Mouse (Mus musculus): ENCODE measurements around the gene Rhebl1. TPM values are rescaled to one million over a fixed set of nuclear protein-coding genes. Genes with fewer than 3 reads are reported as not detected.
"Not testable (repeated sequence)": the region's sequence is repeated elsewhere in the genome, so short reads cannot be mapped to it uniquely, and the experiment has no call there.

The Rhebl1 gene
- polyA plus RNA-seq, 1 experiment from 2014 or later = 11.8 TPM

DNA sequence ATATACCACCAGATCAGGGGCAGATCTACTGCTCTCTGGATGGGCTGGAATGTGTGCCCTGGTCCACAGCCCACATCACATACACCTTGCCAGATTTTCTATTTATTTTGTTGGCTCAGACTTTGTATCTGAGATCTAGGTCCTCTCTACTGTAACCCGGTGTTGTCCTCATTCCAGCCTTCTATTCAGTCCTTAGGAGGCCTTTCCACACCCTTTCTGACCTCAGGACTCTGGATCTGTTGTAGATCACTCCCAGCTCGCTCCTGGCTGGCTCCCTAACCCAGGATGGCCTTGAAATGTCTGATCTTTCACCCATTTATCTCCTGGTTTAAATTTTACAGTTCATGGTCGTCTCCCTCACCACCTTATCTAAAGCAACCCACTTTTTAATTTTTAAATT is 30.3 kb upstream of the Rhebl1 start:
- no peak for DNase-seq (ENCODE audit: low spot score)
- peaks cover 4% of the 10 kb centered on the region; the same call in 1 of the 2 replicates for H3K36me3 ChIP-seq
- WGBS = 75% methylated on average over 3 of the region's 3 CpGs
- H3K4me1 ChIP-seq = peaks cover 6% of the 10 kb centered on the region
- no peaks in the 10 kb centered on the region for H3K9me3 ChIP-seq
- no peak overlapping the region for H3K4me3 ChIP-seq
- H3K27ac ChIP-seq = no peak overlapping the region
- H3K27me3 ChIP-seq (ENCODE audit: insufficient read depth, poor library complexity, severe bottlenecking) = no peaks in the 10 kb centered on the region

DNA sequence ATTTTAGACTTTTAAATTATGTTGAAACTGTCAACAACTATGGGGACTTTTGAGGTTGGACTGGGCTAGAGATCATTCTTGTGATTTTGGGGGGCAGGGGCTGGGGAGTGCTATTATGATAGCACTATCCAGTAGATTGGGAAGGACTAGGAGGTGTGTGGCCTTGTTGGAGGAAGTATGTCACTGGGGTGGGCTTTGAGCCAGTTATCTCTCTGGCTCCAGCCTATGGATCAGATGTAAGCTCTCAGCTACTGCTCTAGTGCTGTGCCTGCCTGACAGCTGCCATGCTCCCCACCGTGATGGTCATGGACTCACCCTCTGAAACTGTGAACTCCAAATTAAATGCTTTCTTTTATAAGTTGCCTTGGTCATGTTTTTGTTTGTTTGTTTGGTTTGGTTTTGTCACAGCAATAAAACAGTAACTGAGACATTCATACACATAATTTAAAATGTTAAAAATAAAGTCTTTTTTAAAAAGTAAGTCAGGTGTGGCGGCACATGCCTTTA is 28.7 kb upstream of the Rhebl1 start:
- 83% methylated on average over 2 of the region's 2 CpGs for WGBS
- Histone ChIP-seq H3K9me3 (no peaks in the 10 kb centered on the region), H3K27ac (no peak overlapping the region), H3K4me1 (no peaks in the 10 kb centered on the region), H3K36me3 (peaks cover 4% of the 10 kb centered on the region; the same call in 1 of the 2 replicates), H3K4me3 (no peak overlapping the region), H3K27me3 (ENCODE audit: insufficient read depth, poor library complexity, severe bottlenecking) (no peaks in the 10 kb centered on the region)
- no peak for DNase-seq (ENCODE audit: low spot score)

DNA sequence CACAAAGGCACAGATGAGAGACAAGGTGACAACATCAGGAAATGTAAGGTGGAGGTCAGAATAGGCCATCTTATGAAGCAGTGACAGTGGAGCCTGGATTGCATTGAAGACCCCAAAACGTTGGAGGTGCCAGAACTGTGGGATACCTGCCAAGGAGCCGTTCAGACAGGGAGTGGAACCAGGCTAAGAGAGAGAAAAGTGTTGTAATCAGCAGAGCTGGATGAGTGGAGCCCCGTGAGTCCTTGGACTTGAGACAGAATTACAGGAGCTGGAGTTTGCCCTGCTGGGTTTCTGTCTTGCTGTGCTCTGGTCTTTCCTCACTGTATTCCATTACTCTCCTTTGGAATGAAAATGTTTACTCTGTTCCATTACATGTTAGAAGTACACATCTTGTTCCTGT is 28.2 kb upstream of the Rhebl1 start:
- Histone ChIP-seq H3K27me3 (ENCODE audit: insufficient read depth, poor library complexity, severe bottlenecking) (no peaks in the 10 kb centered on the region), H3K27ac (no peak overlapping the region), H3K4me3 (no peak overlapping the region), H3K4me1 (no peaks in the 10 kb centered on the region), H3K36me3 (peaks cover 4% of the 10 kb centered on the region; the same call in 1 of the 2 replicates), H3K9me3 (no peaks in the 10 kb centered on the region)
- 53% methylated on average over 3 of the region's 3 CpGs for WGBS
- DNase-seq (ENCODE audit: low spot score) = no peak

DNA sequence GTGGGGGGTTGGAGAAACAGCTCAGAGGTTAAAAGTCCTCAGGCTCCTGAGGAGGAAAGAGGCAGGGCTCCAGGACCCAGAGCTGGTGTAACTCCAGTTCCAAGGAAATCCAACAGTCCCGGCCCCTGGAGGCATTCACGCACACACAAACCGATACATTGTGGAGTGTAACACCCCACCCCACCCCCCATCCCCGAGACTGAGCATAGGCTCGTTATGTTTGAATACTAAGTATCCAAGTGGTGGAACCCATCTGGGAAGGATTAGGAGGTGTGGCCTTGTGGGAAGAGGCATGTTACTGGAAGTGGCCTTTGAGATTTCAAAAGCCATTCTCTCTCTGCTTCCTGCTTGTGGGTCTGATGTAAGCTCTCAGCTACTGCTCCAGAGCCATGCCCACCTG is 27.2 kb upstream of the Rhebl1 start:
- no peak overlapping the region for H3K4me3 ChIP-seq
- peaks cover 7% of the 10 kb centered on the region for H3K4me1 ChIP-seq
- no peaks in the 10 kb centered on the region for H3K27me3 ChIP-seq (ENCODE audit: insufficient read depth, poor library complexity, severe bottlenecking)
- DNase-seq (ENCODE audit: low spot score) = no peak
- no peaks in the 10 kb centered on the region for H3K9me3 ChIP-seq
- 77% methylated on average over 5 of the region's 5 CpGs for WGBS
- H3K36me3 ChIP-seq = peaks cover 4% of the 10 kb centered on the region; the same call in 1 of the 2 replicates
- H3K27ac ChIP-seq = no peak overlapping the region

DNA sequence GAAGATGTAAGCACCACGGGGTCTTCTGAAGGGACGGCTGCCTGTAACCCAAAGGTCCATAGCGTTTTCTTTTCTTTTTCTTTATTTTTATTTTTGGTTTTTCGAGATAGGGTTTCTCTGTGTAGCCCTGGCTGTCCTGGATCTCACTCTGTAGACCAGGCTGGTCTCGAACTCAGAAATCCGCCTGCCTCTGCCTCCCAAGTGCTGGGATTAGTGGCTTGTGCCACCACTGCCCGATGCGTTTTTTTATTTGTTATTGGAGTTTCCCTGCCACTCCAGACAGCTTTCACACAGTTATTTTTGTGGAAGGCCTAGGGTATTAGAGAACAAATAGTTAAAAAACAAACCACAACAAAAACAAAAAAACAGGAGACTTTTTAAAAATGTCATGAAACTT is 24.2 kb upstream of the Rhebl1 start:
- H3K9me3 ChIP-seq; DNase-seq (ENCODE audit: low spot score); H3K27me3 ChIP-seq (ENCODE audit: insufficient read depth, poor library complexity, severe bottlenecking): not testable (repeated sequence)
- H3K27ac ChIP-seq = peak overlapping the region; percentile 95
- 25% methylated on average over 8 of the region's 8 CpGs for WGBS
- H3K4me1 ChIP-seq = peaks cover 19% of the 10 kb centered on the region
- H3K36me3 ChIP-seq = peaks cover 16% of the 10 kb centered on the region
- peak overlapping the region; percentile 99 for H3K4me3 ChIP-seq

DNA sequence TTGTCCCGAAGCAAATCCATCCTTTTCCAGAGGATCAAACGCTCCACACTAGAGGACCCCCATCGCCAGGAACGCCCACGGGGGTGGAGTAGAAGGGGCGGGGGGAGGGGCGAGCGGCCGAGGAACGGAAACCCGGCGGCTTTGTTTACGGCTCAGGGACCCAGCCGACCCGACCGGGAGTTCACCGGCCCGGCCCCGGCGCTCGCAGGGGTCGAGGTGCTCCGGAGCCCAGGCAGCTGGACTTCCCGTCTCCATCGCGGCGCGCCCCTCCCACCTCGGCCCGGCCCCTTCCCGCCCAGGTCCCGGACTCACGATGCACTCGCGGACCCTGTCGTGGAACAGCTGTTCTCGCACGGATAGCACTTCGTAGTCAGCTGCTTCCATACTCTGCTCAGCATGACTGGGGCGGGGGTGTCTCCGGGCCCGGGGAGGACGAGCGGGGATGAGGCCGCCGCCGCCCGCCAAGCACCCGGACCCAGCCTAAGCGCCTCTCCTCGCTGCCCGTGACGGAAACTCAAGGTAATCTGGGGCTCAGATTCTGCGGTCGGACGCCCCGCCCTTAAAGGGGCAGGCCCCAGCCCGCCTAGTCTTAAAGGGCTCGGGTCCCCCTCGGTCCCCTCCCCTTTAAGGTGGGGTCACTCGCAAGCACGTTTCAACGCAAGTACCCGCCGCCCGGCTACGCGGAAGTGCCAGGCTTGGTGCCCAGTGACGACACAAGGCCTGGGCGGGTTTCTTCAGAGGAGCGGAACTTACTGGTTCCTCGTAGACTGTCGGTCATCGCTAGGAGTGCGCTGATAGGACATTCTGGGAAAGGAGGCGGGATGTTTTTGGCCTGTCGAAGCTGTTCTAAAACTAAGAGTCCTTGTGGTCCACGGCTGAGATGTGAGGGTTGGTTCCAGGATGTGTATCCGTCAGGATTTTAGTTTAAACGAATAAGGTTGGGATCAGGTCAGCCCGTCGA is 23.5 kb upstream of the Rhebl1 start, which contains the start of gene Lmbr1l:
Lmbr1l (minus strand) TSS at position 694 of the 961 bp plus-strand sequence.
- Histone ChIP-seq H3K9me3 (no peaks in the 10 kb centered on the region), H3K27me3 (ENCODE audit: insufficient read depth, poor library complexity, severe bottlenecking) (no peaks in the 10 kb centered on the region), H3K27ac (peak within 1 kb of the TSS; percentile 95), H3K4me3 (peak within 1 kb of the TSS; percentile 99), H3K4me1 (peaks cover 19% of the 10 kb centered on the region), H3K36me3 (peaks cover 23% of the 10 kb centered on the region)
- DNase-seq (ENCODE audit: low spot score) = peak; percentile 100
- WGBS = under 1% methylated on average over 82 of the region's 82 CpGs

DNA sequence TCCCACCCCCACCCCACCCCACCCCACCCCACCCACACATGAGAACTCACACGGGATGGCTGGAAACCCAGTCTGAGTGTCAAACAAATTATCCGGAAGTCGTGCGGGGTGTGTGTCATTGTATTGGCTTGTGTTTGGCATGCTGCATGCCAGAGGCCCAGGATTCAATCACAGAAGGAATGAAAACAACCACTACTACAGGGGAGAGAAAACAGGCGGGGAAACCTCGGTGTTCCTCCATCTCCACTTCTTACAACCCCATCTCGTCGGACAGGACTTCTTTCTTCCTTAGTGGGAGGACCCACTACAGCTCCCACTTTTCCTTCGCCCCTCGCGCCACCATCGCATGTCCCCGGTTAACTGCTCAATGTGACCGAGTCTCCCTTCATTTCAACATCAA is 22.8 kb upstream of the Rhebl1 start:
- DNase-seq (ENCODE audit: low spot score) = no peak
- peak overlapping the region; percentile 95 for H3K27ac ChIP-seq
- peaks cover 30% of the 10 kb centered on the region for H3K36me3 ChIP-seq
- peaks cover 19% of the 10 kb centered on the region for H3K4me1 ChIP-seq
- no peaks in the 10 kb centered on the region for H3K27me3 ChIP-seq (ENCODE audit: insufficient read depth, poor library complexity, severe bottlenecking)
- H3K4me3 ChIP-seq = peak overlapping the region; percentile 99
- H3K9me3 ChIP-seq = no peaks in the 10 kb centered on the region
- under 1% methylated on average over 14 of the region's 14 CpGs for WGBS

DNA sequence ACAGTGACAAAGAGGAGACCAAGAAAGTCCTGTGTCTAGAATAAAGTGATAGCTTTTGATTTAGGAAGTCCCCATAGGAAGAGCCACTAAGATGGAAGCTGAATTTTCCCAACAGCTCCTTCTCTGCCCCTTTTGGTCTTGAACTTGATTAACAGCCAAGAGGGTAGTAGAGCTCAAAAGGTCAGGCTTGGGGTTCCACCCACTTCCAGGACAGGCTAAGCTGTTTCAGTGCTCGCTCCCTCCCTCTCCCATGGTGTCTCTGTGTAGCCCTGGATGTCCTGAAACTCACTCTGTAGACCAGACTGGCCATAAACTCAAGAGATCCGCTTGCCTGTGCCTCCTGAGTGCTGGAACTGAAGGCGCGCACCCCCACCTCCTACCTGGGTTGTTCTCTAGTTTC is 21.7 kb upstream of the Rhebl1 start:
- Histone ChIP-seq H3K36me3 (peaks cover 41% of the 10 kb centered on the region), H3K4me3 (peak overlapping the region; percentile 99; the same call in 1 of the 2 replicates), H3K27me3 (ENCODE audit: insufficient read depth, poor library complexity, severe bottlenecking) (no peaks in the 10 kb centered on the region), H3K27ac (no peak overlapping the region; the same call in 1 of the 2 replicates), H3K9me3 (no peaks in the 10 kb centered on the region), H3K4me1 (peaks cover 19% of the 10 kb centered on the region)
- DNase-seq (ENCODE audit: low spot score) = no peak
- 81% methylated on average over 4 of the region's 4 CpGs for WGBS

DNA sequence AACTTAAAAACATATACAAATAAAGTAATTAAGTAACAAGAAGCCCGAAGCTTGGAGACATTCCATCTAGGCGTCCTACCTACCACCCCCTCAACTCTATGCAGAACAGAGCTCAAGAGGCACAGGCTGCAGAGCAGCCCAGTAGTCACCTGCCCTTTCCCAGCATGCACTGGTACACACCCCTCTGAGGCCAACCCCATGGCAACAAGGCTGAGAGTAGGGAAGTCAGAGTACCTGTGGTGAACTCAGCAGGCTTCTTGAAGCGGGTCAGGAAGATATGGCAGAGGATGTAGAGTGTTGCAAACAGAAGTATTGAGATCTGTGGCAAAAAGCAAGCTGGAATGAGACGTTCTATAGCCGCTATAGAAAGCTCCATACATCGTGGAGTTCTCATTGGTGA is 20.6 kb upstream of the Rhebl1 start:
- Histone ChIP-seq H3K27ac (no peak overlapping the region), H3K27me3 (ENCODE audit: insufficient read depth, poor library complexity, severe bottlenecking) (no peaks in the 10 kb centered on the region), H3K4me1 (peaks cover 19% of the 10 kb centered on the region), H3K9me3 (no peaks in the 10 kb centered on the region), H3K4me3 (no peak overlapping the region), H3K36me3 (peaks cover 52% of the 10 kb centered on the region)
- no peak for DNase-seq (ENCODE audit: low spot score)
- 89% methylated on average over 6 of the region's 6 CpGs for WGBS

DNA sequence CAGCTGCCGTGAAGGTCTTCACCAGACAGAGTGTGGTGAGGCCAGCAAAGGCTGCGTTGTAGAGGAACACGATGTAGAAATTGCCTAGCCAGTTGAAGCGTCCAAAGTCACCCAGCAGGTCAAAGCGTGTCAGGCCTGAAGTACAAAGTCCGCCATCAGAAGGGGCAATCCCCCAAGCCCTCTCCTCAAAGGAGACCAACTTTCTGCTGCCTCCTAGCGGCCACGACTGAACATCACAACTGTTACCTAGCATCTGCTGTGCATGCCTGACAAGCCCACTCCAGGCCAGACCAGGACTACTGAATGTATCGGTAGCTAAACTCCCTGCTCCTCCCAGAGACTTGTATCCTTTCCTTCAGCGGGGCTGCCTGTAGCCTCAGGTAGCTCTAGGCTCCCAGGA is 10.4 kb upstream of the Rhebl1 start:
- H3K27ac ChIP-seq = no peak overlapping the region
- H3K36me3 ChIP-seq = peaks cover 65% of the 10 kb centered on the region
- H3K27me3 ChIP-seq (ENCODE audit: insufficient read depth, poor library complexity, severe bottlenecking) = peaks cover 8% of the 10 kb centered on the region; the same call in 1 of the 2 replicates
- H3K4me3 ChIP-seq = no peak overlapping the region
- DNase-seq (ENCODE audit: low spot score) = peak; percentile 84
- WGBS = 35% methylated on average over 10 of the region's 10 CpGs
- H3K4me1 ChIP-seq = peaks cover 10% of the 10 kb centered on the region
- no peaks in the 10 kb centered on the region for H3K9me3 ChIP-seq

DNA sequence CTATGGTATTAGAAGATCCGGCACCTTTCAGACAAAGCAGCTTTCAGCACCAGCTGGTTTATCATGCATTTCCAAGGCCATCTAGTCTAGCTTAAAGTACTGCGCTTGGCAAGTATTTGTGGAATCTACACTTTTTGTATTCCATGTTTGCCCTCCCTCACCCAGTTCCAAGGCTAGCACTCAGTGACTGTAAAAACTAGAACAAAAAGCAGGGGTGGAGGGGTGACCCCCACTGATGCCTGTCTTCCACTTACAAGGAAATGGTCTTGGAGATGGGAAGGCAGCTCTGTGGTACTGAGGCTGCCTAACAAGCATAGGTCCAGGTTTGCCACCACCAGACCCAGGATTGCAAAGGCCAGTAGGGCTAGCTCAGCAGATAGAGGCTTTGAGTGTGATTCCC is 8.3 kb upstream of the Rhebl1 start:
- H3K9me3 ChIP-seq = no peaks in the 10 kb centered on the region
- H3K4me1 ChIP-seq = peaks cover 21% of the 10 kb centered on the region
- no peak for DNase-seq (ENCODE audit: low spot score)
- H3K27ac ChIP-seq = no peak overlapping the region
- peaks cover 29% of the 10 kb centered on the region for H3K27me3 ChIP-seq (ENCODE audit: insufficient read depth, poor library complexity, severe bottlenecking)
- WGBS = 88% methylated on average over 2 of the region's 2 CpGs
- H3K4me3 ChIP-seq = no peak overlapping the region
- H3K36me3 ChIP-seq = peaks cover 44% of the 10 kb centered on the region

DNA sequence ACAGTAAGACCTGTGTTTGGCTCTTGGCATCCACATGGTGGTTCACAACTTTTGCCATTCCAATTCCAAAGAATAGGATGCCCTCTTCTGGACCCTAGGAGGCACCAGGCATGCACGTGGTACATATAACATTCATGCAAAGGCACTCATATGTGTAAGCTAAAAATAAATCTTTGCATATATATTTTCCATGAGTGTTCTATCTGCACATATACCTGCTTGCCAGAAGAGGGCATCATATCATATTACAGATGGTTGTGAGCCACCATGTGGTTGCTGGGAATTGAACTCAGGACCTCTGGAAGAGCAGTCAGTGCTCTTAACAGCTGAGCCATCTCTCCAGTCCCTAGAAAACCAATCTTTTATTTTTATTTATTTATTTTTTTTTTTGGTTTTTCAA is 7.2 kb upstream of the Rhebl1 start:
- H3K27me3 ChIP-seq (ENCODE audit: insufficient read depth, poor library complexity, severe bottlenecking) = peaks cover 39% of the 10 kb centered on the region
- peaks cover 34% of the 10 kb centered on the region for H3K36me3 ChIP-seq
- no peak for DNase-seq (ENCODE audit: low spot score)
- 54% methylated on average over 1 of the region's 1 CpGs for WGBS
- H3K27ac ChIP-seq = no peak overlapping the region
- H3K9me3 ChIP-seq = no peaks in the 10 kb centered on the region
- peaks cover 31% of the 10 kb centered on the region for H3K4me1 ChIP-seq
- H3K4me3 ChIP-seq = no peak overlapping the region

Data from heart, embryonic 10.5 days (tissue).